Mouse (Mus musculus) cerebellum, postnatal 4 days (tissue): ENCODE data around the gene Ms4a3.

Experiments used
- DNase-seq, 2 experiments: peaks; one replicate each; pipeline ENCODE4 v3.0.0; 2022; ENCODE audit warnings: low spot score in 2 of 2, mixed read lengths in 1 of 2

Ms4a3 gene

DNA sequence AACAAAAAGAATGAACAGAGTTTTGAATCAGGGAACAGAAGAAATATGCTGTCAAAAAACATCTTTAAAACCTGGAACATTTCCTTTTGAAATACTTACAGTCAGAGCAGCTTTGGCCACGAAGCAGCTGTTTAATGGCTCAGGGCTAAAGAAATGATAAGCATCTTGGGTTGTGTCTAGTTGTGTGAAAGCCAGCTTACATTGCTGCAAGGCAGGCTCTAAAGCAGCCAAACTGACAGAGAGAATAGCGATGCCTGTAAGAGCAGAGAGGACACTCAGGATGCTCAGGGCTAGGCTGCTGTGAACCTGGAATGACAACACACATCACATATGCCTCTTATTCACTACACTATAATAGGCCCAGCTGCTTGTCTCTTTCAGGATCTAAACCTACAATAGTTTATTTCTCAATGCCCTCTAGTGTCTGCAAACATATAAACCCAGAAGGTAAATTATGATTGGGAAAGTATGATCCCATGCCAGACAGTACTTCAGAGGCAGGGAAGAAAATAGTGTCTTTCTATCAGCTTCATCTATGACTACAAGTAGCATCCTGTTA, 50.7 kb downstream of the Ms4a3 start:
- no peak for DNase-seq

DNA sequence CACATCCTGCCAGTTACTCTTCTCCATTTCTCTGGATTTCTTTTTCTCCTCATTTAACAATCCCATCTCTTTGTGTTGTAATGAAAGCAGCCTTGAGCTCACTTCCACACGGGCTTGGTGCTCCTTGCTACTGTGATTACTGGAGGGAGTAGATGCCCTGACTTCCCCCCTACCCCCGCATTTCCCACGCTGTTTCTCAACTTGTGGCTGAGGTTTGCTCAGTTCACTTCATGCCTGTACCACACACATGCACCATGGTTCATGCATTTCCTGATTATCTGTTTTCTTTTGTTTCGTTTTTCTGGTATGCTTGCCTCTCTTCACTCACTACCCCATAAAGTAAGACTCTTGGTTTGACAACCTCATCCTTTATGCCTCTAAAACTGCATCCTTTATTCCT, 51.4 kb downstream of the Ms4a3 start:
- DNase-seq, result no peak
